Mouse (Mus musculus) cortical plate, adult 2 months (tissue): ENCODE results near the gene Sacs. TPM values are rescaled to one million over a fixed set of nuclear protein-coding genes. Genes with fewer than 3 reads are reported as not detected.

Experiments used
- H3K27ac ChIP-seq: fragments of 200-500 bp; 2 replicates; pipeline ENCODE4 v1.5.1; 2012; ENCODE audit warnings: low read length, control low read depth, inconsistent platforms; ENCODE audit not compliant: insufficient read depth
- H3K4me1 ChIP-seq: fragments of 200-500 bp; 2 replicates; pipeline ENCODE4 v1.6.1; 2011; ENCODE audit warnings: low read length; ENCODE audit not compliant: control insufficient read depth, insufficient read depth
- H3K4me3 ChIP-seq: fragments of 200-500 bp; 2 replicates; pipeline ENCODE4 v1.5.1; 2011; ENCODE audit warnings: mild to moderate bottlenecking, low read length, control low read depth; ENCODE audit not compliant: insufficient read depth
- CTCF ChIP-seq: fragments of 200-500 bp; IDR thresholded peaks from 2 replicates; pipeline ENCODE4 v1.5.1; 2011; ENCODE audit warnings: mild to moderate bottlenecking, control low read depth, low read length; ENCODE audit not compliant: insufficient read depth; ENCODE audit errors: extremely low read depth
- POLR2A ChIP-seq: fragments of 200-500 bp; IDR thresholded peaks from 2 replicates; pipeline ENCODE4 v1.6.1; 2011; ENCODE audit warnings: mild to moderate bottlenecking, low read length, control low read depth; ENCODE audit not compliant: insufficient read depth; ENCODE audit errors: extremely low read depth
- polyA plus RNA-seq: library from polyadenylated mRNA; depleted of rRNA; stranded (reverse); fragments of >200 nt; gene quantifications from 2 replicates; pipeline ENCODE4 v1.2.3, GENCODE M21; 2012

Sacs gene
- polyA plus RNA-seq, 1 experiment = 15.5 TPM

- H3K4me3 ChIP-seq = no peak overlapping the region
- peaks cover 1% of the 10 kb centered on the region; the same call in 1 of the 2 replicates for H3K4me1 ChIP-seq
- no peak for TF ChIP-seq POLR2A
- no peak for TF ChIP-seq CTCF
- H3K27ac ChIP-seq = no peak overlapping the region
Observed at GRCm38 (mm10) chr14:61191904-61192303, 53.6 kb downstream of the Sacs start.

- H3K4me1 ChIP-seq = peaks cover 1% of the 10 kb centered on the region; the same call in 1 of the 2 replicates
- no peak overlapping the region for H3K27ac ChIP-seq
- TF ChIP-seq POLR2A = no peak
- no peak for TF ChIP-seq CTCF
- no peak overlapping the region for H3K4me3 ChIP-seq
Observed at GRCm38 (mm10) chr14:61192326-61192725, 54.1 kb downstream of the Sacs start.

- no peak overlapping the region for H3K4me3 ChIP-seq
- H3K27ac ChIP-seq = no peak overlapping the region
- H3K4me1 ChIP-seq = peaks cover 1% of the 10 kb centered on the region; the same call in 1 of the 2 replicates
- no peak for TF ChIP-seq POLR2A
- TF ChIP-seq CTCF = no peak
Observed at GRCm38 (mm10) chr14:61194416-61194815, 56.2 kb downstream of the Sacs start.

GRCm38 (mm10) chr14:61210111-61210510, 71.9 kb downstream of the Sacs start:
- Histone ChIP-seq H3K4me1 (no peaks in the 10 kb centered on the region), H3K27ac (no peak overlapping the region), H3K4me3 (no peak overlapping the region)
- TF ChIP-seq CTCF (no peak), POLR2A (no peak)

- Histone ChIP-seq H3K4me1 (no peaks in the 10 kb centered on the region), H3K27ac (no peak overlapping the region), H3K4me3 (no peak overlapping the region)
- TF ChIP-seq CTCF (no peak), POLR2A (no peak)
Observed at GRCm38 (mm10) chr14:61211754-61212153, 73.5 kb downstream of the Sacs start.

- no peak for TF ChIP-seq POLR2A
- TF ChIP-seq CTCF = no peak
- H3K4me3 ChIP-seq = no peak overlapping the region
- H3K27ac ChIP-seq = no peak overlapping the region
- no peaks in the 10 kb centered on the region for H3K4me1 ChIP-seq
Observed at GRCm38 (mm10) chr14:61221166-61221565, 82.9 kb downstream of the Sacs start.

GRCm38 (mm10) chr14:61222506-61222905, 84.2 kb downstream of the Sacs start:
- Histone ChIP-seq H3K4me3 (no peak overlapping the region), H3K4me1 (no peaks in the 10 kb centered on the region), H3K27ac (no peak overlapping the region)
- no peak for TF ChIP-seq CTCF
- no peak for TF ChIP-seq POLR2A

GRCm38 (mm10) chr14:61223740-61224139, 85.5 kb downstream of the Sacs start:
- no peak overlapping the region for H3K4me3 ChIP-seq
- H3K27ac ChIP-seq = no peak overlapping the region
- H3K4me1 ChIP-seq = no peaks in the 10 kb centered on the region
- TF ChIP-seq CTCF = no peak
- no peak for TF ChIP-seq POLR2A

GRCm38 (mm10) chr14:61224387-61225077, 86.3 kb downstream of the Sacs start:
- no peak for TF ChIP-seq POLR2A
- TF ChIP-seq CTCF = no peak
- H3K4me3 ChIP-seq = no peak overlapping the region
- H3K27ac ChIP-seq = no peak overlapping the region
- H3K4me1 ChIP-seq = no peaks in the 10 kb centered on the region

- Histone ChIP-seq H3K4me3 (no peak overlapping the region), H3K4me1 (no peaks in the 10 kb centered on the region), H3K27ac (no peak overlapping the region)
- TF ChIP-seq CTCF = no peak
- TF ChIP-seq POLR2A = no peak
Observed at GRCm38 (mm10) chr14:61226151-61226550, 87.9 kb downstream of the Sacs start.

GRCm38 (mm10) chr14:61229763-61230162, 91.5 kb downstream of the Sacs start:
- H3K4me1 ChIP-seq = no peaks in the 10 kb centered on the region
- TF ChIP-seq CTCF (no peak), POLR2A (no peak)
- H3K27ac ChIP-seq = no peak overlapping the region
- no peak overlapping the region for H3K4me3 ChIP-seq
